Mouse (Mus musculus) kidney, embryonic 16.5 days (tissue): ENCODE measurements around the gene Tpm3. TPM values are rescaled to one million over a fixed set of nuclear protein-coding genes. Genes with fewer than 3 reads are reported as not detected.
A peak's percentile ranks its signal among the peaks of the same experiment; 100 is the strongest.

Source experiments
- ATAC-seq: fragments of 200-750 bp; cut with Nextera tagmentation; 2 replicates; pipeline ENCODE4 v1.8.0; 2017; ENCODE audit warnings: moderate TSS enrichment; ENCODE audit not compliant: low FRiP score, low TSS enrichment
- H3K27ac ChIP-seq: fragments of 300-500 bp; sonication (generic); 2 replicates; pipeline ENCODE4 v1.5.1; 2014; ENCODE audit warnings: low read length
- H3K27me3 ChIP-seq: fragments of 300-500 bp; sonication (generic); 2 replicates; pipeline ENCODE4 v1.6.1; 2014; ENCODE audit warnings: low read length, control low read depth, mixed read lengths; ENCODE audit not compliant: insufficient read depth
- H3K36me3 ChIP-seq: fragments of 300-500 bp; sonication (generic); 2 replicates; pipeline ENCODE4 v1.6.1; 2014; ENCODE audit warnings: low read length, control low read depth, mixed read lengths; ENCODE audit not compliant: insufficient read depth
- H3K4me1 ChIP-seq: fragments of 300-500 bp; sonication (generic); 2 replicates; pipeline ENCODE4 v1.6.1; 2014; ENCODE audit warnings: low read length, control low read depth, mixed read lengths; ENCODE audit not compliant: insufficient read depth
- H3K4me2 ChIP-seq: fragments of 300-500 bp; sonication (generic); replicated peaks from 2 replicates; pipeline ENCODE4 v1.6.1; 2014; ENCODE audit warnings: low read depth, low read length
- H3K4me3 ChIP-seq: fragments of 300-500 bp; sonication (generic); 2 replicates; pipeline ENCODE4 v1.5.1; 2014; ENCODE audit warnings: mild to moderate bottlenecking, low read length
- H3K9ac ChIP-seq: fragments of 300-500 bp; sonication (generic); replicated peaks from 2 replicates; pipeline ENCODE4 v1.6.1; 2014; ENCODE audit warnings: low read length
- H3K9me3 ChIP-seq: fragments of 300-500 bp; sonication (generic); 2 replicates; pipeline ENCODE4 v1.6.1; 2016; ENCODE audit warnings: low read length, control low read depth
- WGBS: fragments of 180-500 bp; shearing (Covaris S2); extraction: QIAGEN DNeasy Blood & Tissue Kit; methylation state at CpG from one replicate; pipeline ENCODE4 v1.1.7; 2014; 5-methylcytosine and 5-hydroxymethylcytosine counted together
- polyA plus RNA-seq: library from polyadenylated mRNA; unstranded; fragments of >200 nt; fragmentation: Nextera tagmentation; extraction: Ambion mirVana; gene quantifications from 2 replicates; pipeline ENCODE4 v1.2.1, GENCODE M21; 2015

Tpm3 gene
- polyA plus RNA-seq, 1 experiment from 2014 or later = 543 TPM

DNA sequence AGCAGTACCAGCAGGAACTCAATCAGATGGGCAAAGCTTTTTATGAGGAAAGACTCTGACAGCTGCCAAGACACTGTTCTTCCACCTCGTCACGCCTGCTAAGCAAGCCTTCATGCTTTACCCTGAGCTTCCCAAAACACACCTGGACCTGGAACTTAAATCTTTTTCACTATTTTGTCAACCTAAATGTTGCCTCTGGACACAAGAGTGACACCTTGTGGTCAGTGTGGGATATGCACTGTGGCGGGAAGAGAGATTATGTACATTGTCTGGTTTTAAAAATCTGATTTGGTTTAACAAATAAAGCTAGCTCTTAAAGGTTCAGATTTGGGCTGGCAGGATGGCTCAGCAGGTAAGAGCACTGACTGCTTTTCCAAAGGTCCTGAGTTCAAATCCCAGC lies 6.9 kb upstream of the Tpm3 start:
- no peaks in the 10 kb centered on the region for H3K27me3 ChIP-seq
- H3K4me2 ChIP-seq = no peak overlapping the region
- whole genome bisulfite sequencing = 34% methylated on average over 3 of the region's 3 CpGs
- no peak overlapping the region for H3K9ac ChIP-seq
- peaks cover 30% of the 10 kb centered on the region for H3K36me3 ChIP-seq
- no peak overlapping the region for H3K4me3 ChIP-seq
- no peak overlapping the region for H3K27ac ChIP-seq
- H3K9me3 ChIP-seq = no peaks in the 10 kb centered on the region
- ATAC-seq = no peak
- no peaks in the 10 kb centered on the region for H3K4me1 ChIP-seq

- Histone ChIP-seq H3K27me3 (no peaks in the 10 kb centered on the region), H3K9ac (no peak overlapping the region), H3K4me2 (no peak overlapping the region), H3K4me1 (no peaks in the 10 kb centered on the region), H3K4me3 (no peak overlapping the region), H3K36me3 (peaks cover 10% of the 10 kb centered on the region), H3K9me3 (no peaks in the 10 kb centered on the region), H3K27ac (no peak overlapping the region)
- no peak for ATAC-seq
- 89% methylated on average over 4 of the region's 4 CpGs for WGBS
These were observed 4.6 kb upstream of the Tpm3 start for GRCm38 (mm10) chr3:90067851-90068250.

- Histone ChIP-seq H3K4me2 (no peak overlapping the region), H3K27ac (no peak overlapping the region)
- 44% methylated on average over 7 of the region's 7 CpGs for WGBS
These were observed 2.8 kb upstream of the Tpm3 start for GRCm38 (mm10) chr3:90069688-90070087.

DNA sequence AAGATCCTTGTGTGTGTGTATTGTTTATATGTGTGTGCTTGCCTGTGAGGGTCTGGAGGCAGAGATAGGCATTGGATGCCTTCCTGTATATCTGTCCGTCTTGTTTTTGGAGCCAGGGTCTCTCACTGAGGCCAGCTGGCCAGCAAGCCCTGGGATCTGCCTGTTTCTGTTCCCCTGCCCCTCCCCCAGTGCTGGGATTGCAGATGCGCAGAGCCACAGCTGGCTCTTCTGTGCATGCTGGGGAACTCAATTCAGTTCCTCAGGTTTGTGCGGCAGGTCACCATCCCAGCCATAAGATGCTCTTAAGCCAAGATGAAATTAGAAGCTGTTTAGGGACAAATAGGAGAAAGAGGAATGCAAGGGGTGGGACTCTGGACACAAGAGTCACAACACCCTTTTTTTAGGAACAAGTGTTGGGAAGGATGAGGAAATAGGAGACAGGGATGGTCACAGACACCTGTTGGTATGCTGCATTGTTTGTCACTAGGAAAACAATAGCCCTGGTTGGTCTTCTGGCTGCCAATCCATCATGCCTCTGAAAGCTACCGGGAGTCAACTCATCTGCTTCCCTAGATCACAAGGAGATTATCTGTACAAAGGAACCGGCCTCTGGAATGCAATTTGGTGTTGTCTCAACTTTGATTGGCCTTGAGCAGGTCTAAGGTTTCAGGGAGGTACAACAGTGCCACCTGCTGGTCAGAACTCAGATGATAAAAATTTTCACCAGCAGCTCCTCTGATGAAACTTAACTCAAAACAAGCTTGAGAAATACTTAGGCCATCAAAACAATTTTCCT lies 4.7 kb downstream of the Tpm3 start:
- H3K9ac ChIP-seq = no peak overlapping the region; the same call in 1 of the 2 replicates
- H3K4me1 ChIP-seq = peaks cover 30% of the 10 kb centered on the region
- ATAC-seq = no peak
- no peaks in the 10 kb centered on the region for H3K36me3 ChIP-seq
- H3K4me3 ChIP-seq = no peak overlapping the region
- no peaks in the 10 kb centered on the region for H3K9me3 ChIP-seq
- WGBS = 11% methylated on average over 5 of the region's 5 CpGs
- H3K4me2 ChIP-seq = peak overlapping the region; percentile 34
- no peaks in the 10 kb centered on the region for H3K27me3 ChIP-seq
- H3K27ac ChIP-seq = 0 out of 2 replicates have a peak overlapping the region, but pooled peaks have one; percentile 0

More at GRCm38 (mm10) chr3:90069688-90070087, 2.8 kb upstream of the Tpm3 start:
- Histone ChIP-seq H3K9ac (no peak overlapping the region), H3K4me3 (no peak overlapping the region), H3K36me3 (no peaks in the 10 kb centered on the region), H3K9me3 (no peaks in the 10 kb centered on the region), H3K4me1 (no peaks in the 10 kb centered on the region), H3K27me3 (no peaks in the 10 kb centered on the region)
- ATAC-seq = no peak

DNA sequence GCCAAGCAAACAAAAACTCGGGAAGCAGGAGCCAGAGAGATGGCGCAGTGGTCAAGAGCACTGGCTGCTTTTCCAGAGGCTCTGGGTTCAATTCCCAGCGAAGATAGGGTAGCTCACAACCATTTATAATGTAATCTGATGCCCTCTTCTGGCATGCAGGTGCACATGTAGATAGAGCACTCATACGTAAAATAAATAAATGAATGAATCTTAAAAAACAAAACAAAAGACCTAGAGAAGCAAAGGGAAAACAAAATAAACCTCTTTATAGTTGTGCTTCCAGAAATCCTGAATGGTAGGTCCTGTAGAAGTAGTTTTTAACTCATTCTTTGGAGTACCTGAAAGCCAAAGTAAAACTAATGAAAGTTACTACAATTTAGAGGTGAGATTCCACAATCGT lies 5.8 kb downstream of the Tpm3 start:
- ATAC-seq = no peak
- Histone ChIP-seq H3K27ac (no peak overlapping the region), H3K9me3 (no peaks in the 10 kb centered on the region), H3K27me3 (no peaks in the 10 kb centered on the region), H3K36me3 (no peaks in the 10 kb centered on the region), H3K4me2 (no peak overlapping the region), H3K4me1 (peaks cover 41% of the 10 kb centered on the region), H3K9ac (no peak overlapping the region), H3K4me3 (no peak overlapping the region)
- 48% methylated on average over 5 of the region's 5 CpGs for whole genome bisulfite sequencing

- H3K9me3 ChIP-seq = no peaks in the 10 kb centered on the region
- H3K36me3 ChIP-seq = no peaks in the 10 kb centered on the region
- peak overlapping the region; percentile 94 for H3K9ac ChIP-seq
- peak overlapping the region; percentile 77 for H3K4me2 ChIP-seq
- ATAC-seq = peak; percentile 97
- peaks cover 51% of the 10 kb centered on the region for H3K4me1 ChIP-seq
- peak overlapping the region; percentile 99 for H3K27ac ChIP-seq
- WGBS = under 1% methylated on average over 33 of the region's 33 CpGs
- H3K4me3 ChIP-seq = peak overlapping the region; percentile 92
- H3K27me3 ChIP-seq = no peaks in the 10 kb centered on the region
These were observed 6.8 kb downstream of the Tpm3 start for GRCm38 (mm10) chr3:90079133-90079762.

GRCm38 (mm10) chr3:90079763-90080497 lies 7.5 kb downstream of the Tpm3 start:
- WGBS = 0% methylated on average over 45 of the region's 53 CpGs
- Histone ChIP-seq H3K4me1 (peaks cover 57% of the 10 kb centered on the region), H3K36me3 (no peaks in the 10 kb centered on the region), H3K4me2 (peak overlapping the region; percentile 77), H3K27ac (peak overlapping the region; percentile 99), H3K27me3 (no peaks in the 10 kb centered on the region), H3K4me3 (peak overlapping the region; percentile 92), H3K9ac (peak overlapping the region; percentile 94), H3K9me3 (no peaks in the 10 kb centered on the region)
- ATAC-seq = peak; percentile 65

- H3K4me1 ChIP-seq = peaks cover 61% of the 10 kb centered on the region
These were observed 8.0 kb downstream of the Tpm3 start for GRCm38 (mm10) chr3:90080498-90080863.

GRCm38 (mm10) chr3:90081365-90082240 lies 9.2 kb downstream of the Tpm3 start:
- H3K4me2 ChIP-seq = peak overlapping the region; percentile 77
- peak overlapping the region; percentile 78 for H3K27ac ChIP-seq
- H3K9ac ChIP-seq = peak overlapping the region; percentile 40
- H3K36me3 ChIP-seq = peaks cover 3% of the 10 kb centered on the region; the same call in 1 of the 2 replicates
- H3K27me3 ChIP-seq = no peaks in the 10 kb centered on the region
- peaks cover 58% of the 10 kb centered on the region for H3K4me1 ChIP-seq
- ATAC-seq = no peak
- 61% methylated on average over 5 of the region's 5 CpGs for WGBS
- H3K4me3 ChIP-seq = peak overlapping the region; percentile 92
- no peaks in the 10 kb centered on the region for H3K9me3 ChIP-seq

More at GRCm38 (mm10) chr3:90080498-90080863, 8.0 kb downstream of the Tpm3 start:
- Histone ChIP-seq H3K4me2 (peak overlapping the region; percentile 77), H3K9ac (peak overlapping the region; percentile 94), H3K27ac (peak overlapping the region; percentile 99), H3K27me3 (no peaks in the 10 kb centered on the region), H3K9me3 (no peaks in the 10 kb centered on the region), H3K36me3 (no peaks in the 10 kb centered on the region), H3K4me3 (peak overlapping the region; percentile 92)
- ATAC-seq = peak; percentile 0; the same call in 1 of the 2 replicates
- under 1% methylated on average over 6 of the region's 6 CpGs for WGBS
